Mouse (Mus musculus): ENCODE data around the gene Myo1e. TPM values are rescaled to one million over a fixed set of nuclear protein-coding genes. Genes with fewer than 3 reads are reported as not detected.

Myo1e gene
- polyA plus RNA-seq, 1 experiment, result 21.2 TPM

- DNase-seq, result no peak
- WGBS, result 40% methylated on average over 9 of the region's 9 CpGs
- no peak for TF ChIP-seq POLR2A (IDR thresholded peaks at IDR 0.05; ENCODE audit: borderline replicate concordance, extremely low read depth, low read depth, low read length)
- TF ChIP-seq CTCF (IDR thresholded peaks at IDR 0.05; ENCODE audit: insufficient read depth, low read length), result no peak
- Histone ChIP-seq H3K4me3 (replicated peaks; ENCODE audit: extremely low read depth, low read depth, low read length) (no peak overlapping the region), H3K4me1 (ENCODE audit: control insufficient read depth, insufficient read depth, low read length) (peaks cover 29% of the 10 kb centered on the region)
These were observed 53.2 kb downstream of the Myo1e start for GRCm38 (mm10) chr9:70260324-70260841.

DNA sequence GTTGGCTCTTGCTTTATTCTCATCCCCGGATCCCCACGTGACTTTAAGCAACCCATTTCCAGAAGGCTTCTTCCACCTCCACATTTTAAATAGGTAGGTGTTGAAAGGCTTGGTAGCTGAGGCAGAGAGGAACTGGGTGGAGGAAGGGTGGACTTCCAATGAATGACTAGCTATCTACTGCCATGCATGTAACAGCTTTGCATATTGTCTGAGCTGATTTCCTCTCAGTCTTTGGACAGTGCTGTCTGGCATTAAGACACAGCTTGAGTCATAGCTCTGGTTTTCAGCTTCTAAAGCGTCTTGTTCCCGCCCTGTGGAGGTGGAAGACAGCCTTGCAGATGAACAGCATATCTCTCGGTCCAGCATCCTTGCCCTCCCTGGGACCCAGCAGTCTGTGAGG is 54.5 kb downstream of the Myo1e start:
- no peak overlapping the region for H3K4me3 ChIP-seq (replicated peaks; ENCODE audit: extremely low read depth, low read depth, low read length)
- 46% methylated on average over 5 of the region's 5 CpGs for WGBS
- no peak for DNase-seq
- H3K4me1 ChIP-seq (ENCODE audit: control insufficient read depth, insufficient read depth, low read length), result peaks cover 29% of the 10 kb centered on the region
- TF ChIP-seq CTCF (IDR thresholded peaks at IDR 0.05; ENCODE audit: insufficient read depth, low read length) (no peak), POLR2A (IDR thresholded peaks at IDR 0.05; ENCODE audit: borderline replicate concordance, extremely low read depth, low read depth, low read length) (no peak)

GRCm38 (mm10) chr9:70263134-70263533 is 56.0 kb downstream of the Myo1e start:
- 50% methylated on average over 8 of the region's 8 CpGs for WGBS

DNA sequence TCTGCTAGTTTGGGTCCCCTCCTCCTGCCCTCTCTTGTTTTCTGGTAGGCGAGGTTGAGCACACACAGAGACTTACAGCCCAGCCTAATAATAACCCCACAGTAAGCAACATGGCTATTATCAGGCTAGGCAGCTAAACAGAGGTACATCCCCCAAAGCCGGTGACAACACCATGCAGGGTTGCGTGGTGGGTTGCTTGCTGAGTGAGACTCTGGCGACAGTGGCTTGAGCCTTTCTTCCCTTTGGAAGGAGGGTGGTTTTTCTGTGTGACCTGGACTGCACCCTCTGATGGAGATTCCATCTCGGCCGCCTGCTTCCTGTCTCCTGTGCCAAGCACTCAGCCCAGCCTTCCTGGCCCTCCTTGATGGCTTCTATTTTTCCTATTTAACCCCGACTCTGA is 56.6 kb downstream of the Myo1e start:
- WGBS, result 15% methylated on average over 7 of the region's 7 CpGs
- H3K4me3 ChIP-seq (replicated peaks; ENCODE audit: extremely low read depth, low read depth, low read length), result peak overlapping the region; percentile 15
- no peak for DNase-seq
- peaks cover 21% of the 10 kb centered on the region for H3K4me1 ChIP-seq (ENCODE audit: control insufficient read depth, insufficient read depth, low read length)
- 0 out of 2 replicates have a peak, but pooled peaks have one; percentile 18 for TF ChIP-seq POLR2A (IDR thresholded peaks at IDR 0.05; ENCODE audit: borderline replicate concordance, extremely low read depth, low read depth, low read length)
- no peak for TF ChIP-seq CTCF (IDR thresholded peaks at IDR 0.05; ENCODE audit: insufficient read depth, low read length)

More at GRCm38 (mm10) chr9:70263134-70263533, 56.0 kb downstream of the Myo1e start:
- no peak for DNase-seq
- Histone ChIP-seq H3K4me1 (ENCODE audit: control insufficient read depth, insufficient read depth, low read length) (peaks cover 21% of the 10 kb centered on the region), H3K4me3 (replicated peaks; ENCODE audit: extremely low read depth, low read depth, low read length) (no peak overlapping the region)
- TF ChIP-seq POLR2A (IDR thresholded peaks at IDR 0.05; ENCODE audit: borderline replicate concordance, extremely low read depth, low read depth, low read length) (no peak), CTCF (IDR thresholded peaks at IDR 0.05; ENCODE audit: insufficient read depth, low read length) (no peak)

- TF ChIP-seq POLR2A (IDR thresholded peaks at IDR 0.05; ENCODE audit: borderline replicate concordance, extremely low read depth, low read depth, low read length) (no peak), CTCF (IDR thresholded peaks at IDR 0.05; ENCODE audit: insufficient read depth, low read length) (no peak)
- Histone ChIP-seq H3K4me3 (replicated peaks; ENCODE audit: extremely low read depth, low read depth, low read length) (no peak overlapping the region), H3K4me1 (ENCODE audit: control insufficient read depth, insufficient read depth, low read length) (peaks cover 30% of the 10 kb centered on the region)
- DNase-seq, result no peak
- WGBS, result 71% methylated on average over 5 of the region's 5 CpGs
These were observed 58.4 kb downstream of the Myo1e start for GRCm38 (mm10) chr9:70265513-70265912.

DNA sequence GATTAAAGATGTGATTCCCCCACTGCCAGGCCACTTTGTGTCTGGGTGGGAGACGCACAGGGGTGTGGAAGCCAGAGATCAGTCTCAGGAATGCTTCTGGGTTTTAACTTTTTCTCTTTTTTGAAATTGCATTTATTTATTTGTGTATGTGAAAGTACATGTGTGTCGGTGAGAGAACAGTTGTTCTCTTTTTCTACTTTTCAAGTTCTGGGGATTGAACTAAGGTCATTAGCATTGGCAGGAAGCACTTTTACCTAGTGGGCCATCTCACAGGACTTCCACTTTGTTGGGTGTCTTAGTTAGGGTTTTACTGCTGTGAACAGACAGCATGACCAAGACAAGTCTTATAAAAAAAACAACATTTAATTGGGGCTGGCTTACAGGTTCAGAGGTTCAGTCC is 59.0 kb downstream of the Myo1e start:
- TF ChIP-seq POLR2A (IDR thresholded peaks at IDR 0.05; ENCODE audit: borderline replicate concordance, extremely low read depth, low read depth, low read length) (no peak), CTCF (IDR thresholded peaks at IDR 0.05; ENCODE audit: insufficient read depth, low read length) (no peak)
- H3K4me1 ChIP-seq (ENCODE audit: control insufficient read depth, insufficient read depth, low read length), result peaks cover 32% of the 10 kb centered on the region

GRCm38 (mm10) chr9:70267108-70267507 is 60.0 kb downstream of the Myo1e start:
- no peak for DNase-seq
- H3K4me3 ChIP-seq (replicated peaks; ENCODE audit: extremely low read depth, low read depth, low read length), result no peak overlapping the region
- no peak for TF ChIP-seq POLR2A (IDR thresholded peaks at IDR 0.05; ENCODE audit: borderline replicate concordance, extremely low read depth, low read depth, low read length)
- TF ChIP-seq CTCF (IDR thresholded peaks at IDR 0.05; ENCODE audit: insufficient read depth, low read length), result no peak
- H3K4me1 ChIP-seq (ENCODE audit: control insufficient read depth, insufficient read depth, low read length), result peaks cover 27% of the 10 kb centered on the region
- 65% methylated on average over 5 of the region's 5 CpGs for WGBS

More for the DNA sequence above, 59.0 kb downstream of the Myo1e start:
- H3K4me3 ChIP-seq (replicated peaks; ENCODE audit: extremely low read depth, low read depth, low read length), result no peak overlapping the region
- no peak for DNase-seq
- 91% methylated on average over 2 of the region's 2 CpGs for WGBS

DNA sequence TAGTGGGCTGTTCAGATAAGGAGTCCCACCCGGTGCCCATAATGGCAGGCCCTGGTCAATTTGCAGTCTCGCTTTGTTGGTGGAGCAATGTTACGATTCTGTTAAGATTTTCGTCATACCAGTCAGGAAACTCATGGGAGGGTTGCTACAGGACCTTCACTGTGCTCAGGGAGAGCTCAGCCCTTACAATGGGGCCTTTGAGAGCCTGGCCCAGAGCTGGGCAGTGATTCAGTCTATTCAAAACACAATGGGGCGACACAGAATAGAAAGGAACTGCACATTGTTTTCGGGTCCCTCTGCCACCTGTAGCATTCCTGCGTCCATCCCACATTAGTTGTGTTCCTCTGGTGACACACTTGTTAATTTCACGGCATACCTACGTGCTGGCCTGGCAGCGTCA is 62.2 kb downstream of the Myo1e start:
- no peak for DNase-seq
- Histone ChIP-seq H3K4me3 (replicated peaks; ENCODE audit: extremely low read depth, low read depth, low read length) (no peak overlapping the region), H3K4me1 (ENCODE audit: control insufficient read depth, insufficient read depth, low read length) (peaks cover 15% of the 10 kb centered on the region)
- 51% methylated on average over 10 of the region's 10 CpGs for WGBS
- TF ChIP-seq POLR2A (IDR thresholded peaks at IDR 0.05; ENCODE audit: borderline replicate concordance, extremely low read depth, low read depth, low read length), result no peak
- no peak for TF ChIP-seq CTCF (IDR thresholded peaks at IDR 0.05; ENCODE audit: insufficient read depth, low read length)

DNA sequence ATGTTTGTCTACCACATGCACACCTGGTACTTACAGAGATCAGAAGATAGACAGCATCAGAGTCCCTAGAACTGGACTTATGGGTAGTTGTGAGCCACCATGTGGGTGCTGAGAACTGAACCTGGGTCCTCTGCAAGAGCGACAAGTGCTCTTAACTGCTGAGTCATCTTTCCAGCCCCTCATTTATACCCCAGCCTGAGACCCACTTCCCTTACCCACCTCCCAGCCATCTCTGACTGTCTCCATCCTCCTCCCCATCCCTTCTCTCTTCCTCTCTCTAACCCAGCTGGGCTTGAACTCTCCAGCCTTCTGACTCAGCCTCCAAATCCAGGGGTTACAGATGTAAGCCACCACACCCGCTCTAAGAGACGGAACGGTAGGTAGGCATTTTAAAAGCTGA is 63.3 kb downstream of the Myo1e start:
- H3K4me1 ChIP-seq (ENCODE audit: control insufficient read depth, insufficient read depth, low read length), result peaks cover 15% of the 10 kb centered on the region
- H3K4me3 ChIP-seq (replicated peaks; ENCODE audit: extremely low read depth, low read depth, low read length), result no peak overlapping the region
- TF ChIP-seq POLR2A (IDR thresholded peaks at IDR 0.05; ENCODE audit: borderline replicate concordance, extremely low read depth, low read depth, low read length) (no peak), CTCF (IDR thresholded peaks at IDR 0.05; ENCODE audit: insufficient read depth, low read length) (no peak)
- no peak for DNase-seq
- 66% methylated on average over 4 of the region's 4 CpGs for WGBS

DNA sequence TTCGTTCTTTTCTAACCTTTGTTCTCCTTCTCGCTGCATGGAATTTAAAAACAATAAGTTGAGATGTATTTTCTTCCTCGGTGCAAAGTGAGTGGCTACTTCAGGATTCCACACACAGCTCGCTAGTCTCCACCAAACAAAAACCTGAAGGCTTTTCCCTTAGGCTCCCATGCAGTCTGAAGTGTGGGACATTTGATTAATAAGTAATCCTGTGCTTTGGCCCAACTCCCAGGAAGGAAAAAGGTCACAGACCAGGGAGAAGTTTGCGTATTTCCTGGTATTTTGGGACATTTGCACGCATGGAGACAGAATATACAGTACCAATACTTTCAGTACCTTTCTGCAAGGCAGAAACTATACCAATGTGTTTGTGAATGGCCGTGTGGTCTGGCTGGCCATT is 64.0 kb downstream of the Myo1e start:
- no peak for DNase-seq
- Histone ChIP-seq H3K4me1 (ENCODE audit: control insufficient read depth, insufficient read depth, low read length) (peaks cover 15% of the 10 kb centered on the region), H3K4me3 (replicated peaks; ENCODE audit: extremely low read depth, low read depth, low read length) (no peak overlapping the region)
- TF ChIP-seq CTCF (IDR thresholded peaks at IDR 0.05; ENCODE audit: insufficient read depth, low read length) (no peak), POLR2A (IDR thresholded peaks at IDR 0.05; ENCODE audit: borderline replicate concordance, extremely low read depth, low read depth, low read length) (no peak)
- 32% methylated on average over 7 of the region's 7 CpGs for WGBS
